Mouse (Mus musculus) ZHBTc4 (cell line): ENCODE results near the gene Olfr1029.
"Not testable (repeated sequence)": the region's sequence is repeated elsewhere in the genome, so short reads cannot be mapped to it uniquely, and the experiment has no call there.

ENCODE experiments used
- DNase-seq: peaks from one replicate; pipeline ENCODE4 v3.0.0-alpha.2; 2011; ENCODE audit warnings: low read depth, low spot score

Olfr1029 gene

GRCm38 (mm10) chr2:85973595-85973994 is at the start of gene Olfr1029:
Olfr1029 (plus strand) TSS chr2:85973895.
- DNase-seq, result no peak

DNA sequence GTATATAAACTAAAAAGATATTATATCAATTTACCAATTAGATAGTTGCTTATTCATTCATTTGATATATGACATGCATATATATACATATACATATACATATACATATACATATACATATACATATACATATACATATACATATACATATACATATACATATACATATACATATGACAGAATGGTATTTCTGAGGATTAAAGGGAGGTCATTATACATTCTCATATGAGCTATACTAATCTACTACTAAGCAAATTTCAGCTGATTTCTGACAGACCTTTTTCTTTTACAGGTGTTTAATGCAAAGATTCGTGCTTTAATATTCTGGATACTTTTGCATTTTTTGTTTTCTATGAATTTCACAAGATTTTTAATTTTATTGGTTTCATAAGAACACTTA is 23.6 kb upstream of the Olfr1029 start, which contains the start of gene Olfr1028:
Olfr1028 (plus strand) TSS at position 301 of the 400 bp plus-strand sequence.
- DNase-seq, result no peak

- no peak for DNase-seq
Observed at GRCm38 (mm10) chr2:85978976-85979375, 5.3 kb downstream of the Olfr1029 start, which contains the start of gene Olfr1030. Olfr1030 (plus strand) TSS chr2:85979276.

DNA sequence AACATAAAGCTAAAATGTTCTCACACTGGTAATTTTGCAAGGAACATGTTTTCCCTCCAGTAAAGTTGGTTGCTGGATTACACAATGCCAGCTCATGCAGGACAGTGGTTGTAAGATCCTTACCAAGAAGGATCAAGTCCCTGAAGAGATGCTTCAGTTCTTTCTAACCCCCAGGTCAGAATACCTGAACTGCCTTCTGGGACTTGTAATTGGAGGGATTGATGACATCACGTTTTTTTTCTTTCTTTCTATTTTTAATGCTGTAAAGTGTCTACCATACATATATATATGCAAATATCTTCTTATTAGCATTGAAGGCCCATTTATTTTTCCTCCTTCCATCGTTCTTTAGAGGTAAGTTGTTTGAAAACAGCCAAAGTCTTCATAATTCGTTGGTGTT is 16.3 kb downstream of the Olfr1029 start, which contains the start of gene Olfr1031:
Olfr1031 (plus strand) TSS at position 301 of the 400 bp plus-strand sequence.
- DNase-seq, result no peak

GRCm38 (mm10) chr2:86005240-86005639 is 31.5 kb downstream of the Olfr1029 start, which contains the start of gene Olfr1032:
Olfr1032 (plus strand) TSS chr2:86005540.
- no peak for DNase-seq

DNA sequence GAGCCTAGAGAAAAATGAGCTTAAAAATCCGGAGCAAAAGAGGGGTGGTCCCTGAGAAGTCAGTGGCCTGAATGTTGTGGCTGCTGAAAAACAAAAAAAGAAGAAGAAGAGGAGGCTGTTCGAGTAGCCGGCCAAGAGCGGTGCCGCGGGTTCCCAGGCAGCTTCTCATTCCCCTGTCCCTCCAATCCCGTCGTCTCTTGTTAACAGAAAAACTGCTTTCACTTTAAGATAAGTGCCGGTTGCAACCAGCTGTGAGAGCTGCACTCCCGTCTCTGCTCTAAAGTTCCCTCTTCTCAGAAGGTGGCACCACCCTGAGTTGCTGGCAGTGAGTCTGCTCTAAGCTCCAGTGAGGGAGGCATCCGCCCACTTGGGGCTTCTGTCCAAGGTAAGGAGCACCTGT is 46.7 kb downstream of the Olfr1029 start, which contains the start of gene Olfr1033:
Olfr1033 (plus strand) TSS at position 228 of the 400 bp plus-strand sequence.
- DNase-seq, result peak; percentile 24

GRCm38 (mm10) chr2:86021518-86021917 is 47.8 kb downstream of the Olfr1029 start:
- not testable (repeated sequence) for DNase-seq
